Mouse (Mus musculus) midbrain, embryonic 14.5 days (tissue): Measurements from ENCODE around the gene Olfr1261. TPM values are rescaled to one million over a fixed set of nuclear protein-coding genes. Genes with fewer than 3 reads are reported as not detected.

Experiments used
- polyA plus RNA-seq: library from polyadenylated mRNA; unstranded; fragments of >200 nt; fragmentation: Nextera tagmentation; extraction: Ambion mirVana; gene quantifications from 2 replicates; pipeline ENCODE4 v1.2.1, GENCODE M21; 2014

The Olfr1261 gene
- polyA plus RNA-seq, 1 experiment from 2014 or later: not detected

Other genes with a start within 250 kb of the Olfr1261 start
- not detected in 2 replicates for gene Olfr1253, start 234.1 kb upstream of the Olfr1261 start, polyA plus RNA-seq
- gene Olfr1254, start 197.6 kb upstream of the Olfr1261 start, polyA plus RNA-seq: not detected in 2 replicates
- not detected in 2 replicates for gene Olfr1255, start 179.2 kb upstream of the Olfr1261 start, polyA plus RNA-seq
- 0.08 TPM in 1 of 2 replicates, not detected in the other for gene Olfr1256, start 149.7 kb upstream of the Olfr1261 start, polyA plus RNA-seq
- not detected in 2 replicates for gene Olfr48, start 143.0 kb upstream of the Olfr1261 start, polyA plus RNA-seq
- not detected in 2 replicates for gene Olfr1257, start 112.8 kb upstream of the Olfr1261 start, polyA plus RNA-seq
- not detected in 2 replicates for gene Olfr1258, start 63.9 kb upstream of the Olfr1261 start, polyA plus RNA-seq
- gene Olfr1259, start 42.6 kb upstream of the Olfr1261 start, polyA plus RNA-seq: not detected in 2 replicates
- not detected in 2 replicates for gene Olfr1260, start 16.9 kb upstream of the Olfr1261 start, polyA plus RNA-seq
- not detected in 2 replicates for gene Olfr1262, start 8.9 kb downstream of the Olfr1261 start, polyA plus RNA-seq
- not detected in 2 replicates for gene Olfr1263, start 20.9 kb downstream of the Olfr1261 start, polyA plus RNA-seq
- gene Olfr1264, start 34.4 kb downstream of the Olfr1261 start, polyA plus RNA-seq: not detected in 2 replicates
- not detected in 2 replicates for gene Olfr1265, start 44.1 kb downstream of the Olfr1261 start, polyA plus RNA-seq
- not detected in 2 replicates for gene Olfr140, start 72.4 kb downstream of the Olfr1261 start, polyA plus RNA-seq
- gene Olfr1269, start 130.2 kb downstream of the Olfr1261 start, polyA plus RNA-seq: not detected in 2 replicates
- 0.09 TPM in 1 of 2 replicates, not detected in the other for gene Olfr32, start 151.1 kb downstream of the Olfr1261 start, polyA plus RNA-seq
- not detected in 2 replicates for gene Olfr1270, start 161.9 kb downstream of the Olfr1261 start, polyA plus RNA-seq
- not detected in 2 replicates for gene Olfr1506, start 233.3 kb downstream of the Olfr1261 start, polyA plus RNA-seq